Mouse (Mus musculus) spleen, postnatal 36 days (tissue): ENCODE measurements around the gene Rarres2.

ENCODE experiments used
- DNase-seq, 2 experiments: peaks; one replicate each; pipeline ENCODE4 v3.0.0; 2022; ENCODE audit warnings: low spot score in 2 of 2, mixed read lengths in 1 of 2

The Rarres2 gene

DNA sequence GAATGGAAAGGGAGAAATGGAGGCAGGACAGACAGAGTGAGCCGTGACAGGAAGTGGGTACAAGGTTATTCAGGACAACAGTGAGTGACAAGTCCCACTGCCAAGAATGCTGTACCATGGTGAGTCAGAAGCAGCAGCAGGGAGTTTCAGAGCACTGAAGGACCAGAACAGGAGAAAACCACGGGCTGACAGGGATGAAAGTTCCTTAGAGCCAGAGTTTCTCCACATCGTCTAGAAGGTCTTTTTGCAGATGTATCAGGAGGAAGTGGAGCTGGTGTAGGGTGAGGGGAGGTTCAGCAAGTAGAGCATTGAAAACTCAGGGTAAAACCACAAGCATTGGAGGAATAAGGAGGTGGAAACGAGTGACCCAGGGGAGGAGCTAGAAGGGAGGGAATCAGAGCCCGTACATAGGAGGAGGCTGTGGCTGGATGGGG lies 6.6 kb upstream of the Rarres2 start:
- no peak for DNase-seq

DNA sequence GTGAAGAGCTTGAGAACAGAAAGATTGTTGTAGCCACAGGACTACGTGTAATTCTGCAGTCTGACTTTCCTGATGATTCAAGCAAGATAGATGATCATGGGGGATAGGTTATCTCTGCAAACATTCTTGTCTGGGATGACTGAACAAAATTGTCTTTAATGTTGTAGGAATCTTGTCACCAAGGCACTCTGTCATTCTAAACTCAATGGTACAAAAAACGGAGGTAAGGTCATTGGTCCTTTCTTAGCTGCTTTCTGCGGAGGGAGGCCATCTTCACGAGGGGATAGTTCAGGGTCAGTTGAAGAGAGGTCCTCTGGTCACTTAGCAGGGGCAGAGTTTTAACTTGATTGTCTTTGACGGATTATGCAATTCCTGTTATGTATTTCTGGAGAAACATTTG lies 6.1 kb upstream of the Rarres2 start:
- DNase-seq, result no peak

DNA sequence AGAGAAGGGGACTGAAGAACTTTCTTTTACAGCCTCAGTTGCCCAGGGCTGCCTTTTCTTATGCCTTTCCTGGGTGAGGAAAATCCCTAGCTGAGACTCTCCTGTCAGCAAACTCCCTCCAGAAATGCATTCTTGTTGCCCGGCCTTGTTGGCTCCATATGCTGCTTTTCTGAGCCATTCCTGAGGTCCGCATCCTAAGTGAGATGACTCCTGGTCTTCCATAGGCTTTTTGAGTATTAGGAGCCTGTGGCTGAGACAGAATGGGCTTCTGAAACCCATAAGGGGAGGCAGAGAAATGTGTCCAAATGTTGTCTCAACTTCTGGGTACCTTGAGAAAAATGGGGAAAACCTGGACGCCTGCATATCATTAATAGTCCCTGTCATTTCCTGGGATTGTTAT lies 1.4 kb upstream of the Rarres2 start:
- DNase-seq, result no peak

DNA sequence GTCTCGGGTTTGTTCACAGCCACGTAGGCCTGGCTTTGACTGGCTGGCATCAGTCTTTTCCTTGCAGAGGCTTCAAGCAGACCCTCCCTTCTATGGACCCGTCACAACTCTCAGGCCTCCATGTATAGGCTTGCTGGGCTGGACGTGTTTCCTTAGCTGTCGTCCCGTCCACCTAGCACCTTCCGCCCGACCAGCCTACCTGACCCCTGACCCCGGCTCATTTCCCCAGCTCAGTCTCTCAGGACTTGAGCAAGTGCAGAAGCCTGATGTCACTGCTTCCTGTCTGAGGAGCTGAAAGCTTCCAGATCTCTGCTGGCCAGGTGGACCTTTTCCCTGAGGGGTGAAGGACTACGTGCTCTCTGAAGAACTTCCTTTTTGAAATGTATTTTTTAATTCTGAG lies 691 bp upstream of the Rarres2 start:
- no peak for DNase-seq

DNA sequence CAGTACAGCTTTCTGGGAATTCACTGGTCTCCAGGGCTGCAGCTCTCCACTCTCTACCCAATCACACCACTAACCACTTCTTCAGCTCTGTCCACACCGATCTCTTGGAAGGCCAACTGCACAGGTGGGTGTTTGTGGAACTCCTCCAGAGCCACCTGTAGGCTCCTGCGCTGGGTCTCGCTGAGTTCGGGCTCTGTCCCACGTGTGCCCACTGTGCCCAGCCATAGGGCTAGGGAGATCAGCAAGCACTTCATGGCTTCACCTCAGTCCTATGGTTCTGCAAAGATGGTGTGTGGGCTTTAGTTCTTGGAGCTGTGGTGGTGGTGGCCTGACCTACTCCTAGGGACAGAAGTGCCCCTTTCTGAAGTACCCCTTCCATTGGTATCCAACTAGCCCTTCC lies 575 bp downstream of the Rarres2 start:
- DNase-seq, result no peak

DNA sequence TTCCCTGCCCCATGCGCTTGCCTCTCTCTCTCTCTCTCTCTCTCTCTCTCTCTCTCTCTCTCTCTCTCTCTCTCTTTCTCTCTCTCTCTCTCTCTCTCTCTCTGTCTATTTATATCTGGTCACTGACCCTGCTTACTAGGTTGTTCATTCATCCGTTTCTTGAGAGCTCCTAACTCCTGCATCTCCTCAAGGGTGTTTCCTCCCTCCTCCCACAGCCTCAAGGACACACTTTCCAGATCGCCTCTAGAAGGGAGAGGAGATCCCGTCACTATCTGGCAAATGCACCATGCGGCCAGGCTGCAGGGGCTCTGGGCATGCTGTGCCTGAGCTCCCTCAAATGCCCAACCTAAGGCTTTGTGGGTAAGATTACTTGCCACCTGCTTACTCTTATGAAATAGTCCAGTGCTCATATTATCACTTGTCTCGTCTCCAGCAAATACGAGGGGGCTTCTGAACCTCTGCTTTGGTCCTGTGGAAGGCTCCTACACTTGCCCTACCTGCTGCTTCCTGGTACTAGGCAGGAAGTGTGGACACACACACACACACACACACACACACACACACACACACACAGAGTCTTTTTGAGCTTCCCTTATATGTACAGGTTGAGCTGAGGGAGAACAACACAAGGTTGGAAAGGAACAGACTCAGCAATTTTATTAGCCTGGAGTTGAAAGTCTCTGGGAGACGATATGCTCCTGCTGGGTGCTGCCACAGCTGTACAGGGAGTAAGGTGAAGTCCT lies 3.4 kb downstream of the Rarres2 start:
- no peak for DNase-seq

DNA sequence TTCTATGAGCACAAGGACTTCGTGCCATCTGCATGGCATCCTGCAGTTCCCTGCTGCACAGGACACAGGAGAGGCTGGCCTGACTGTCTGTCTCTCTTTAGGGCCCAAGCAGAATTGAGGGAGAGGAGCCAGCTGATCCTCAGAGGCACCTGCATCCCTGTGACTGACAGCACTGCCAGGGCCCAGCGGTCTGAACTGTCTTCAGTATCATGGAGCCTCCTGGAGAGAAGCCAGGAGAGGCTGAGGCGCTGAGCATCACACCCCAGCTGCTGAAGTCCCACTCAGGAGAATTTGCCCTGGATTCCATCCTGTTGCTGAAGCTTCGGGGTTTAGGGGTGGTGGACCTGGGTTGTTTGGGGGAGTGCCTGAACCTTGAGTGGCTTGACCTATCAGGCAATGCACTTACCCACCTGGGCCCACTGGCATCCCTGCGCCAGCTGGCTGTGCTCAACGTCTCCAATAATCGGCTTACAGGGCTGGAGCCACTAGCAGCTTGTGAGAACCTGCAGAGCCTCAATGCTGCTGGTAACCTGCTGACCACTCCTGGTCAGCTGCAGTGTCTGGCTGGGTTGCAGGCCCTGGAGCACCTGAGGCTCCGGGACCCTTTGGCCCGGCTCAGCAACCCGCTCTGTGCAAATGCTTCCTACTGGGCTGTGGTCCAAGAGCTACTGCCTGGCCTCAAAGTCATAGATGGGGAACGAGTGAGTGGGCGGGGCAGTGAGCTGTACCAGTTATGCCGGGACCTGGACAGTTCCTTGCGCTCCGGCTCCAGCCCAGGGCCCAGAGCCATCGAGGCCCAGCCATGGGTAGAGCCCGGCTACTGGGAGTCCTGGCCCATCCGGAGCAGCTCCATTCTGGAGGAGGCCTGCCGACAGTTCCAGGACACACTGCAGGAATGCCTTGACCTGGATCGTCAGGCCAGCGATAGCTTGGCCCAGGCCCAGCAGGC lies 4.3 kb downstream of the Rarres2 start:
- no peak for DNase-seq

DNA sequence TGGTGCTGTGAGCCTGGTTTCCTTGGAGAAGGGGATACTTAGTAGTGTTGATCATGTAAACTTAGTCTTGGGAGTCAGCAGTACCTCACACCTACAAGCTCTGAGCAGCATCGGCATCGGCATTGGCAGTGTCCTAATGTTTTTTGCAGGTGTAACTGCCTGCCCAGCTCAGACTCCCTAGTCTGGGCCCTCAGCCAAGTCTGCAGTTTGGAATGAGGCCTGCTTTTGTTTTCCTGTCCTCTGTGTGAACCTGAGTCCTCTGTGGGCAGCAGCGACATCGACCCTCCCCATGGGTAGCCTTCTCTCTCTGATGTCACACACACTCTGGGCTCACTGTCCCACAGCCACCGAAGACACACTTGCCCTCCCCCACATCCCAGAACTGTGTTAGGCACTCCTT lies 6.3 kb downstream of the Rarres2 start:
- DNase-seq, result no peak

DNA sequence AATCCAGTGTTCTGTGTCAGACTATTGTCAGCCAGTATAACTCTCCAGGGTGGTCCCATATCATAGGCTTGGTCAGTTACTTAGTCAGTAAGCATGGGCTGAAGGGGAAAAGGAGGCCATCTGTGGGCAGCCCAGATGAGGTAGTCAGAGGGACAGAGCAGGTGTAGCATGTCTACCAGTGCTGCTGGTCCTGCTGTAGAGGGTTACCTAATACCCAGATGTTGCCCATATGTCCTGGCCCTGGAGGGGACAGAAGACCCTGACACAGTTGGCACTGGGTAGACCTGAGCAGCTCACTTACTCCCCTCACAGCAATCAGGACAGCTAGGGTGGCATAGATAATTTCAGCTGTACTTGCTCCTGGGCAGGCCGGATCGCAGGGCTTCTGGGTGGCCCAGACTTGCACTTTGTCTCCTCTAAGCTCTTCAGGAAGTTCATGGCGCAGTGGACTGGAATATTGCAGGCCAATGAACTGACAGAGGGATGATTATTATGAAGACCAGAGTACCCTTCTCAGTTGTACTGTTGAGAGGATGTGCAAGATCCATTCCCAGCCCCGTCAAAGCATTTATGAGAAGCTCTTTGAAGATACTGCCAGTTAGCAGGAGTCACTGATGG lies 6.8 kb downstream of the Rarres2 start:
- no peak for DNase-seq

DNA sequence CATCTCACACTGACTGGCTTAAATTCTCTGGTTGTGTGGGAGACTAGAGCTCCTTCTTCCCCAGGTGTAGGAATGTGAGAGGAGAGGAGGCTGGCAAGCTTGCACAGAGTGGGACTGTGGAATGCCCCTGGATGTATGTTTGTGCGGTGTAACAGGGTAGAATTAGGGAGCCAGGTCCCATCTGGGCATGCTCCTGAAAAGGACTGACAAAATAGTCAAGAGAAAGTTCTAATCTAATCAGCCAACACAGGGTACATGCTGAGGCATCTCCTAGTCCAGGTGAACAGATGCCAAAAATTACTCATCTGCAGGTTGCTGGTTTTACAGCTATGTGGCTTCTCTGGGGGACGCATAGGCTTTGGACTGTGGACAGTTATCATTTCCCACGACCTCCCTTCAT lies 16.6 kb downstream of the Rarres2 start:
- DNase-seq, result no peak

DNA sequence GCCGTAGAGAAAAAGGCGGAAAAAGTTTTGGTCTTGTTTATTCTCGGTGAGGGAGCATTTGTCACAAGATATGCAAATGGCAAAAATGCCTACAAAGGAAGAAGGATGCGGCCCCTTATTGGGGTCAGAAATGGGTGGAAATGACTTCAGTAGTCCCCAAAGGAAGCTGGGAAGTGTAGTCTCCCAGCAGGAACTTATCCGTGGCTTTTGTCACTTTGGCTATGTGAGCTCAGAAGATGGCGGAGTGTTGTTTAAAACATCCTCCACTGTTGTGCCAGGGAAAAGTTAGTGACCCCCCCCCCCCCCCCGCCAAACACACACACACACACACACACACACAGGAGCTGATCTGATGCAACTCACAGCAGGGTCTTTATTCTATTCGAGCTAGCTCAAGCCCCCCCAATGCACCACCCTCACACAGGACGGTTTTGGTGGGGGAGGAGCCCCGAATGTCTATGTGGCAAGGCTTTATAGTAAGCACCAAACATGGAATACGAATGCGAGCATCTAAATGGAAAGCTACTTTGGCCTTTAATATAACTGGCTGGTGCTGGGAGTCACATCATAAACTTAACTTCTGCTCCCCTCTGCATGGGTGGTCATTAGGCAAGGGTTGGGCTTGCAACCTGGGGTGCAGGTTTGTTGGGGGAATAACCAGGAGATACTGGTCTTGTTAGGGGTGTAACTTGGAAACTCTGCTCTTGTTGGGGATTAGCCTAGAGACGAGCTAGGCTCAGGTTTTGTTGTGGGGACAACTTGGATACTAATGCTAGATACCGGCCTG lies 17.3 kb downstream of the Rarres2 start:
- peak; percentile 41 to 51 for DNase-seq

DNA sequence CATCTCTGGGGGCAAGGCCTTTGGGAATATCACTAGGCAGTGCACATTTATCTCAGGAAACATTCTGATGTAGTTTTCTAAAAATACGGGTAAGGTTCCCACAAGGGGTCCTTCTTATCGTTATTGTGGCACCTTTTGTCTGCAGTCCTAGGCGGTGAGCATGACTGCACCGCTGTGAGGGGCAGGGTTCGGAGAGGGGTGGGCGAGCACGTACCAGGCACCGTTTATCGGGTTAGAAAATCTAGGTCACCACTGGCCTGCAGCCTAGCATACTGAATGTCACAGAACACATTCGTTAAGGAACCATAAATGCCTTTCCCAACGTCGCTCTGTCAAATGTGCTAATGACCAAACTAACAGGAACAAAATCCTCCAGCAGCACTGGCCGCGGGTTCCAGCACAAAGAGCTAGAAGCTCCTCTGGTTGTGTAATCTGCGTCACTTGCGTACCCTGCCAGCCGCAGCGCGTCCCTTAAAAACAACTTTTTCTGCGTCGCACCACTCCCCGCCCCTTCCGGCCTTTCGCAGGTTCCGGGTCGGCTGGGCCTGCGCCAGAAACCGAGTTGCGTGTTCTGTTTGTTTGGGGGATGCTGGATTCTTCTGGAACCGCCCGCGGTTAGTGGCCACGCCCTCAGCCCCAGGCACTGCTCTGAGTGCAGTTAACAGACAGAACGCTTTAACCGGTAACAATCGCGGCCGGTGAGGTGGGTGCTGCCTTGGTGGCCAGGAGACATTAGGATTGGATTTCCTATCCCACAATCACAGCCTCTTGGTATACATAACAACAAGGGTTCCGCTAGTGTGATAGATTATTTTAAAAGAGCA lies 18.1 kb downstream of the Rarres2 start, which contains the start of gene Lrrc61:
Gene Lrrc61, plus strand, starts transcription at position 517 of the 824 bp plus-strand sequence.
- peak; percentile 86 to 90 for DNase-seq

DNA sequence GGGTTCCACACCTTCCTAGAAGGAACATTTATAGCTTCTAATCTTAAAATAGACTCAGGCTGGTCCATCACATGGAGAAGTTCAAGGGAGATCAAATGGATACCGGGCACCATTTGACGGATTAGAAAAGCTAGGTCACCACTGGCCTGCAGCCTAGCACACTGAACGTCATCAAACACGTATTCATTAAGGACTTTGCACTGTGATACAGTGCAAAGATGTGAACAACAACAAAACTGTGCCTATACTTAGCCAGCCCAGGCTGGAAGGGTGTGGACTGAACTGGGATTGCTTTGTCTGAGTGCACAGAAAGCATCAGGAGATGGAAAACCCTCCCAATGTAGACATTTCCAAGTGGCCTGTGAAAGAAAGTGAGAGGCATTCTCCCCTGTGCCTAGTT lies 18.8 kb downstream of the Rarres2 start:
- no peak for DNase-seq

DNA sequence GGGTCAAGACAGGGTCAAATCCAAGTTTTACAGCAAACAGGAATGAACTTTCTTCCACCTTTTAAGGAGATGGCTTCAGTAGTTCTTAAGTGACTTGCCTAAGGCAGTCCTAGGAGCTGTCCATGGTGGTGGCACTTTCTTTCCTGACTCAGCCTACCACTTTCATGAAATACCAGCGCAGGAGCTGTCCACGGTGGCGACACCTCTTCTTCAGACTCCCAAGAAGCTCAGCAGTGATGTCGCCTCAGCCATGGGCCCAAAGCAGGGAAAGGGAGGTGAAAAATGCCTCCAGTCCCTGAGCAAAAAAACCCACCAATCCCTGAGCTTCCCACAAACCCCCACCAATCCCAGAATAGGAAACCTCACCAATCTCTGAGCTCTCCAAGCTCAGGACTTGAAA lies 19.7 kb downstream of the Rarres2 start:
- peak; percentile 24 to 36 for DNase-seq

DNA sequence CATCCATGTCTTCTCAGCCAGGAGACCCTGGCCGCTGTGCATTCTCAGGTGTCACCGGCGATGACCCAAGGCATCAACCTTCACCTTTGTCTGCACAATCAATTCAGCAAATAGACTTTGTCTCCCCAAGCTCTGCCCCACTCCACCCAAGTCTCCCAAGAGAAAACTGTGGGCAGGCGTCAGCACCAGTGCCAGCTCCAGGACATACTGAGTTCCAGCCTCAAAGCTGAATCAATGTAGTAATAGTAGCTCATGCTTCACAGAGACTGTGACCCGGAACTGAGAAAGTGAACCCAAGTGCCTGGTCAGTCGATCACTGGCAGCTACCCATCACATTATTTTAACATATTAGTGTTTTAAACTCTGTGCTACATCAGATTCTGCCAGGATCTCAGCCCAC lies 24.3 kb downstream of the Rarres2 start:
- DNase-seq, result no peak

DNA sequence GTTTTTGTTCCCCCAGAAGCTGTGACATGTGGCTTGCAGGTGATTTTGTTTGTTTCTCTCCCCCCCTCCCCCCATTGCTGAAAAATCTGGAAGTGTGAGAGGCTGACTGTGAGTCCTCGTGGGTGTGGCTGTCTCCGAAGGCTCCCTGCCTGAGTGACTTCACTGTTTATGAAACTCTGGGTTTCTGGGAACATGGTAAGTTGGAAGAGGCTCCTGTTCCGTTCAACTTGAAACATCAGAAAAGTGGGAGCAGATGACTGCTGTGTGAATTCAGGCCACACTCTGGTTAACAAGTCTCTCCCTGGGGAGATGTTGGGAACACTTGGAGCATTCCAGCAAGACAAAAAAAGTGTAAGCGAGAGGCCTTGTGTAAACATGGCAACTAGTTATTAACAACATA lies 25.7 kb downstream of the Rarres2 start:
- no peak for DNase-seq

DNA sequence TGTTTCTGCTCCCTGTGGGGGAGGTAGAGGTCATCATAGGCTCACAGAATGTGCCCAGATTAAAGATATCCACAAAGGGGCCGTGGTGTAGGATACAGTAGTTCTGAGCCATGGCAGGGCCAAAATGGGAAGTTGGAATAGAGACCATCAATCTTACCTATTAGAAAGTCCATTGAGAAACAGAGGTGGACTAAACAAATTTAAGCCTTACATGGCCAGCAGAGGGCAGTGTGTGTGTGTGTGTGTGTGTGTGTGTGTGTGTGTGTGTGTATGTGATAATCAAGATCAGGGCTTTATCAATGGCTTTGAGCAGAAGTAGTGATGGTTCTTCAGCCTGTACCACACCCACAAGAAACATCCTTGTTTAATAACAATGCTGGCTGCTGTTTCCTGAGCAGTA lies 26.3 kb downstream of the Rarres2 start:
- peak in 1 of 2 experiments; percentile 26 for DNase-seq

DNA sequence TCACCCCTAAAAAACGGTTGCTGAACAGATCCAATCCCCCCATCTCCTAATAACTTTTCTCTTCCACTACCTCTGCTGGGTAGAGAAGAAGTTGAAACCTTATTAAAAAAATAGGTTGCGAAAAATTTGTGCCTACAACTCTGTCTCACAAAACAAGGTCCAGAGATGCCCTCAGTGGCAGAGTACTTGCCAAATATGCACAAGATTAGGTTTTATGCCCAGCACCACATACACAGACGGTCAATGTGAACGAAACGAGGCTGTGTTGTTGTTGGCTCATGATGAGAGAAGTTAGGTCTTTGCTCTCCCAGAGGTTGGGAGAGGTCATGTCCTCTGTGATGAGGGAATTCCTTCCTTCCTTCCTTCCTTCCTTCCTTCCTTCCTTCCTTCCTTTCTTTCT lies 27.3 kb downstream of the Rarres2 start:
- no peak for DNase-seq

DNA sequence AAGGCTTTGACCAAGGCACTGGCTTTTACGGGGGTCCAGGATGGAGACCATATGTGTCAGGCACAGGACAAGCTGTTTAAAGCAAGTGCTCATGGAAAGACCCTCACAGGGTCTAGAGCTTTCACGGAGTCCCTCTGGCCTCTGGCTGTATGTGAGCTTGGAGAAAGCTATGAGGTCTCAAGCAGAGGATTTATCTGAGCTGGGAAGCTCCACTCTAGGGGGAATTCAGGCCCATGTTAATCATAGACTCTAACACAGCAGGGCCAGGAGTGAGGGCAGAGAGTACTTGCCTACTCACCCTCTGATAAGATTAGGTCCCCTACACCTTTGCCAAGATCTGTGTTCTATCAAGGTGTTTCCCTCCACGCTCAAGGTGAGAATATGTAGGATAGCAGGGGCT lies 30.0 kb downstream of the Rarres2 start:
- DNase-seq, result no peak

DNA sequence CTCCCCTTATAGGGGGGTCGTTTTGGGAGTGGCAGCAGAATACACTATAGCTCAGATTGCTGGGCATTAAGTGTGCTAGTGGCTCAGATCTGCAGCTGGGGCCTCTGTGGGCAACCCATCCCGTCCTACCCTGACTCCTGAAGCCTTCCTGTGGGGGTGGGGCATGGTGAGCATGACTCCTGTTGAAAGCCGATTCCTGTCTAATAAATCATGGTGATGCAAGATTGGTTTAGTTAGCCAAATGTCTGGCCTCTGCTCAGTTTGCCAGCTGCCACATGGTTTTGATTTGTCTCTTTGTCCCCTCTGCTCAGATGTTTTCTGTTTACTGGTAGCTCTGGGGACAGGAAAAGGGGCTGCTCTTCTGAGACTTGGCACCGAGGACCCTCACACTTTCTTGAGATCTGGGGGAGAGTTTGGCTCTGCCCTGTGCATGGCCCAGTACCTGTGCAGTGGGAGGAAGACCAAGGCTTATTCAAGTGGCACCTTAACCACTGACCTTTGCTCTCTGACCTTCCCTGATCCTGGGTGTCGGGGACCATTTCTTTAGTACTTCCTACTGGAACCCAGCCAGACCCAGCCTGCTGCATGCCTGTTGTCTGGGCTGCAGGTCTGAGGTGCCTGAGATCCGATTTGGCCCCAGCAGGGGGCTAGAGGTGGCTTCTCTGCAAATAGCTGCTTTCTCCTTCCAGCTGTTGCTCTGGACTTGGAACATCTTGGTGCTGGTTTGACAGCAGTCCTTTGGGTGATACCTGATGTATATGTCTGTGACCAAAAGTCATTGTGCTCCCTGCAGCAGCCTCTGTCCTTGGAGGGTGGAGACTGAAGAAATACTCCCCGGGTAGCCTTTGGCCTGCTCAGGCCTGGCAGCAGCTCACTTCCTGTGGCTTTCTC lies 30.8 kb downstream of the Rarres2 start:
- DNase-seq, result no peak
